Mouse (Mus musculus): Measurements from ENCODE around the gene Pex6. TPM values are rescaled to one million over a fixed set of nuclear protein-coding genes. Genes with fewer than 3 reads are reported as not detected.

The Pex6 gene
- polyA plus RNA-seq, 1 experiment from 2014 or later, result 21.0 TPM

DNA sequence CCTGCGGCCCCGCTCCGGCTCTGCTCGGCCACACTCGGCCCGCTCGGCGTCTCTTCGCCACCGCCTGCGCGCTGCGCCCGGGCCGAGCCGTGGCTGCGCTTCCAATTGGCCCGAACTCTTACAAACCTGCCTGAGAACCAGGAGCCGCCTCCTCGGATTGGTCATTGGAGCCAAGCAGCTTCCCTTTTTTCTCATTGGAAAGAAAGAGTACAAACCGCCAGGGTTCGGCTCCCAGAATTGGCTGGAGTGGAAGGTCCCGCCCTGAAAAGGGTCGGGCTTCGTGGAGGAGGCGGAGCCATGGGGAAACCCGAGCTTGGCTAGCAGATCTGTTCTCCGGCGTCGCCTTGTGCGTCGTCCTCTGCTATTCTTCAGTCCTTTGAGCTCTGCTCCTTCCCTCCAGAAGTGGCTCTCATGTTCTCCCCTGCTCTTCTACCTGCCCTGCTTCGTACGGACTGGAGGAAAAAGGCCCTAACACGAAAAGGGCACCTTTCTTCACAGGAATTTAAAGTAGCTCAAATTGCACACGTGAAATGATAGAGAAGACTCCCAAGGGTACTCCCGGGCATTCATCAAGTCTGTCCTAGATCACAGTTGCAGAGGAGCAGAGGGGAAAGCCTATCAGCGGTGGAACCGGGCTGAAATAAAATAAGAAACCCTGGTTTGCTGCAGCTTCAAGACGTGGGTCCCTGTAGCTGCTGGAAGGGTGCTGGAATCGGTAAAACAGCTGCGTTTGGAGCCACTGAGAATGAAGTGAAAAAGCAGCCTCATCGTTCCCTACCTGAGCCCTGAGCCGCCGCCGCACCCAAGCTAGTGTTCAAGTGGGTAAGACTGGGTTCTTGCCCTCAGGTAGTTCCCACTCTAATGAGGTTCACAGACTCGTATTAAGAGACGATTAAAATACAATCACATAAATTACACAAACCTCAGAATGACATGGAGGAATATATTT is 6.1 kb upstream of the Pex6 start, which contains the start of gene Ppp2r5d:
Gene Ppp2r5d (minus strand): TSS at position 225 of the 949 bp plus-strand sequence.
- Histone ChIP-seq H3K9ac (ENCODE audit: low read depth, low read length) (peak within 1 kb of the TSS; percentile 90), H3K4me2 (replicated peaks; ENCODE audit: low read depth, low read length) (peak within 1 kb of the TSS; percentile 71), H3K4me3 (ENCODE audit: low read length) (peak within 1 kb of the TSS; percentile 92), H3K27me3 (ENCODE audit: control insufficient read depth, insufficient read depth, low read length) (no peaks in the 10 kb centered on the region), H3K36me3 (ENCODE audit: control insufficient read depth, insufficient read depth, low read length) (no peaks in the 10 kb centered on the region), H3K4me1 (ENCODE audit: control insufficient read depth, insufficient read depth, low read length) (peaks cover 23% of the 10 kb centered on the region), H3K9me3 (ENCODE audit: control insufficient read depth, low read length) (no peaks in the 10 kb centered on the region), H3K27ac (ENCODE audit: low read depth, low read length) (peak within 1 kb of the TSS; percentile 94)
- peak; percentile 95 for ATAC-seq (ENCODE audit: low FRiP score, low TSS enrichment)
- WGBS, result under 1% methylated on average over 48 of the region's 48 CpGs

DNA sequence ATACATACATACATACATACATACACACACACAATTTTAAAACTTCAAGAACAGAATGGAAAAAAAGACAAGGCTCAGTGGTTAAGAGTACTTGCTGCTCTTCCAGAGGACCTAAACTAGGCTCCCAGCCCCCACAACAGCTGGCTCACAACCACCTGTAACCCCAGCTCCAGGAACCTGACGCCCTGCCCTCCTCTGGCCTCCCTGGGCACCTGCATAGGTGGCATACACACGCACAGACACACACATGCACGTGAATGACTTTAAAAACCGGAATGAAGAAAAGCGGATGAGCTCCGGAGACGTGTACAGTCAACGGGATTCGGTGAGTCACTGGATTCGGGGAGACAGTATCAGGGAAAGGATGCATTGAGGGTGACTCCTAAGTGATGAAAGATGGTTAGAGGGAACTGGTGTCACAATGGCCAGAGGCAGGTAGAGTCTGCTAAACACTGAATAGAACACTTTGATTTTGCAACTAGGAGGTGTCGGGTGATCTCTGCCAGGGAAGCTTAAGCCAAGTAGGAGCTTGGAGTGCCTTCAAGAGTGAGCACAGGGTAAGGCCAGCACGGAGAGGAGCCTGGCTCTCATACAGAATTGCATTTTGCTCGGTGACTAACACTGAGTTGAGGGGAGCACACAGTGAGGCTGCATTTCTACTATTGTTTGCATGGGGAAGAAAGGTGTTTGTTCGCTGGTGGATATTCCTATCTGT is 4.7 kb upstream of the Pex6 start:
- no peaks in the 10 kb centered on the region for H3K27me3 ChIP-seq (ENCODE audit: control insufficient read depth, insufficient read depth, low read length)
- WGBS, result 90% methylated on average over 14 of the region's 14 CpGs
- H3K9me3 ChIP-seq (ENCODE audit: control insufficient read depth, low read length), result no peaks in the 10 kb centered on the region
- H3K27ac ChIP-seq (ENCODE audit: low read depth, low read length), result no peak overlapping the region
- no peak overlapping the region for H3K4me3 ChIP-seq (ENCODE audit: low read length)
- peaks cover 23% of the 10 kb centered on the region for H3K4me1 ChIP-seq (ENCODE audit: control insufficient read depth, insufficient read depth, low read length)
- H3K36me3 ChIP-seq (ENCODE audit: control insufficient read depth, insufficient read depth, low read length), result no peaks in the 10 kb centered on the region
- no peak for ATAC-seq (ENCODE audit: low FRiP score, low TSS enrichment)
- H3K9ac ChIP-seq (ENCODE audit: low read depth, low read length), result no peak overlapping the region
- H3K4me2 ChIP-seq (replicated peaks; ENCODE audit: low read depth, low read length), result no peak overlapping the region

GRCm38 (mm10) chr17:46711612-46712271 is 479 bp downstream of the Pex6 start:
- peak; percentile 36 for ATAC-seq (ENCODE audit: low FRiP score, low TSS enrichment)
- peaks cover 10% of the 10 kb centered on the region for H3K4me1 ChIP-seq (ENCODE audit: control insufficient read depth, insufficient read depth, low read length)
- no peaks in the 10 kb centered on the region for H3K27me3 ChIP-seq (ENCODE audit: control insufficient read depth, insufficient read depth, low read length)
- peak overlapping the region; percentile 93 for H3K9ac ChIP-seq (ENCODE audit: low read depth, low read length)
- no peaks in the 10 kb centered on the region for H3K9me3 ChIP-seq (ENCODE audit: control insufficient read depth, low read length)
- peaks cover 20% of the 10 kb centered on the region for H3K36me3 ChIP-seq (ENCODE audit: control insufficient read depth, insufficient read depth, low read length)
- WGBS, result under 1% methylated on average over 72 of the region's 76 CpGs
- H3K27ac ChIP-seq (ENCODE audit: low read depth, low read length), result 0 out of 2 replicates have a peak overlapping the region, but pooled peaks have one; percentile 56
- H3K4me3 ChIP-seq (ENCODE audit: low read length), result peak overlapping the region; percentile 100
- H3K4me2 ChIP-seq (replicated peaks; ENCODE audit: low read depth, low read length), result peak overlapping the region; percentile 97

DNA sequence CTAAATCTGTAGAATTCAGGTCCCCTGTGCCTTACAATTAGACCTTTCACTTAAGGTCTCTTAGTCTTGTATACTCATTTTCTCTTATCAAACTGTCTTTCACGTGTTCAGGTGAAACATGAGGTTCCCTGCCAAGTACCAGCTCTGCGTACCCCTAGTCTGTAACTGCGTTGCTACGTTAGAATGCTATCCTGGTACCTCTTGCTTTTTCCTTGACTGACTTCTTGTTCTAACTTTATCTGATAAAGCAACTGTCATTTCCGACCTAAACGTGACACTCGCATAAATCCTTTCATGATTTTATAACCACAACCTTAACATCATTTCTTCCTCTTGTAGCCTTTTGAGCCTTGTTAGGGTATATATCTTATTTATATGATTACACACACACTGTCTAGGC is 1.2 kb downstream of the Pex6 start:
- Histone ChIP-seq H3K27ac (ENCODE audit: low read depth, low read length) (no peak overlapping the region), H3K4me1 (ENCODE audit: control insufficient read depth, insufficient read depth, low read length) (peaks cover 10% of the 10 kb centered on the region), H3K4me3 (ENCODE audit: low read length) (peak overlapping the region; percentile 100), H3K4me2 (replicated peaks; ENCODE audit: low read depth, low read length) (peak overlapping the region; percentile 97), H3K36me3 (ENCODE audit: control insufficient read depth, insufficient read depth, low read length) (peaks cover 25% of the 10 kb centered on the region), H3K9me3 (ENCODE audit: control insufficient read depth, low read length) (no peaks in the 10 kb centered on the region), H3K9ac (ENCODE audit: low read depth, low read length) (peak overlapping the region; percentile 93), H3K27me3 (ENCODE audit: control insufficient read depth, insufficient read depth, low read length) (no peaks in the 10 kb centered on the region)
- WGBS, result 66% methylated on average over 7 of the region's 7 CpGs
- ATAC-seq (ENCODE audit: low FRiP score, low TSS enrichment), result no peak

DNA sequence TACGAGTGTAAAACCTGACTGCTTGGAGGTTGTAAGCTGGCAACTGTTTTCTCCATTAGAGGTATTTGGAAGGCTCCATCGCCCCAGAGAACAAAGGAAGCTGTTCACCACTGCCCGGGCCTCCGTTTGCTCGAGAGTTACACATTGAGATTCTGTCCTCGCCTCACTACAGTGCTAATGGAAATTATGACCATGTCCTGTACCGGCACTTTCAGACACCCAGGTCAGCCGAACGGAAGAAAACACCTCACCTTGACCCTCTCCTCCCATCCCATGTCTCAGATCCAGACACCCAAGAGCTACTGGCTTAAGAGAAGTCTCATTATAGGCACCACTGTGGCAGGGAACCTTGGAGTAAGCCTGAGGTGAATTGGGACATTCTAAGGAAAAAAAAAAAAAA is 2.6 kb downstream of the Pex6 start:
- no peaks in the 10 kb centered on the region for H3K9me3 ChIP-seq (ENCODE audit: control insufficient read depth, low read length)
- H3K36me3 ChIP-seq (ENCODE audit: control insufficient read depth, insufficient read depth, low read length), result peaks cover 25% of the 10 kb centered on the region
- H3K27ac ChIP-seq (ENCODE audit: low read depth, low read length), result no peak overlapping the region
- no peak overlapping the region for H3K9ac ChIP-seq (ENCODE audit: low read depth, low read length)
- no peak overlapping the region for H3K4me2 ChIP-seq (replicated peaks; ENCODE audit: low read depth, low read length)
- H3K4me1 ChIP-seq (ENCODE audit: control insufficient read depth, insufficient read depth, low read length), result peaks cover 10% of the 10 kb centered on the region
- H3K27me3 ChIP-seq (ENCODE audit: control insufficient read depth, insufficient read depth, low read length), result no peaks in the 10 kb centered on the region
- WGBS, result 85% methylated on average over 9 of the region's 9 CpGs
- no peak overlapping the region for H3K4me3 ChIP-seq (ENCODE audit: low read length)
- no peak for ATAC-seq (ENCODE audit: low FRiP score, low TSS enrichment)

GRCm38 (mm10) chr17:46714756-46715481 is 3.7 kb downstream of the Pex6 start:
- no peak overlapping the region for H3K4me2 ChIP-seq (replicated peaks; ENCODE audit: low read depth, low read length)
- no peak overlapping the region for H3K27ac ChIP-seq (ENCODE audit: low read depth, low read length)
- peaks cover 10% of the 10 kb centered on the region for H3K4me1 ChIP-seq (ENCODE audit: control insufficient read depth, insufficient read depth, low read length)
- no peak overlapping the region for H3K9ac ChIP-seq (ENCODE audit: low read depth, low read length)
- no peak overlapping the region for H3K4me3 ChIP-seq (ENCODE audit: low read length)
- no peaks in the 10 kb centered on the region for H3K27me3 ChIP-seq (ENCODE audit: control insufficient read depth, insufficient read depth, low read length)
- ATAC-seq (ENCODE audit: low FRiP score, low TSS enrichment), result no peak
- peaks cover 25% of the 10 kb centered on the region for H3K36me3 ChIP-seq (ENCODE audit: control insufficient read depth, insufficient read depth, low read length)
- H3K9me3 ChIP-seq (ENCODE audit: control insufficient read depth, low read length), result no peaks in the 10 kb centered on the region
- 94% methylated on average over 11 of the region's 11 CpGs for WGBS

DNA sequence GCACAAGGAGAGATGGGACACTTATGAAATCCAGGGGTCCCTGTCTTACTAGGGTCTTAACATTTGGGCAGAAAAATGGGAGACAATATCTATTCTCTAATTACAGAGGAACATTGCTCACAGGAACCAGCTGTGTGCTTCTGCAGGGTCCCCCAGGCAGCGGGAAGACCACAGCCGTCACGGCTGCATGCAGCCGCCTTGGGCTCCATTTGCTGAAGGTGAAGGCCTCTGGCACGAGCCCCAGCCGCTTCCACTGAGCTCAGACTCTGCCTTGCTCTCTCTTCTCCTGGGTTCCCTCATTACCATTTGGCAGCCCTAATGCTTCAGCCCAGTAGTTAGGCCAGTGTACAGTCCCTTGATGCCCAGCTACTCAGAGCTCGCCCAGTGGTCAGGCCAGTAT is 9.8 kb downstream of the Pex6 start:
- no peak overlapping the region for H3K4me2 ChIP-seq (replicated peaks; ENCODE audit: low read depth, low read length)
- WGBS, result 89% methylated on average over 7 of the region's 7 CpGs

GRCm38 (mm10) chr17:46724477-46725084 is 13.3 kb downstream of the Pex6 start:
- peaks cover 9% of the 10 kb centered on the region for H3K27me3 ChIP-seq (ENCODE audit: control insufficient read depth, insufficient read depth, low read length)
- no peak overlapping the region for H3K9ac ChIP-seq (ENCODE audit: low read depth, low read length)
- peaks cover 34% of the 10 kb centered on the region; the same call in 1 of the 2 replicates for H3K36me3 ChIP-seq (ENCODE audit: control insufficient read depth, insufficient read depth, low read length)
- WGBS, result 81% methylated on average over 14 of the region's 20 CpGs
- H3K4me1 ChIP-seq (ENCODE audit: control insufficient read depth, insufficient read depth, low read length), result no peaks in the 10 kb centered on the region
- ATAC-seq (ENCODE audit: low FRiP score, low TSS enrichment), result no peak
- no peak overlapping the region for H3K4me2 ChIP-seq (replicated peaks; ENCODE audit: low read depth, low read length)
- no peak overlapping the region for H3K4me3 ChIP-seq (ENCODE audit: low read length)
- no peaks in the 10 kb centered on the region for H3K9me3 ChIP-seq (ENCODE audit: control insufficient read depth, low read length)
- H3K27ac ChIP-seq (ENCODE audit: low read depth, low read length), result no peak overlapping the region

More for the DNA sequence above, 9.8 kb downstream of the Pex6 start:
- Histone ChIP-seq H3K4me1 (ENCODE audit: control insufficient read depth, insufficient read depth, low read length) (no peaks in the 10 kb centered on the region), H3K4me3 (ENCODE audit: low read length) (no peak overlapping the region), H3K9me3 (ENCODE audit: control insufficient read depth, low read length) (no peaks in the 10 kb centered on the region), H3K27me3 (ENCODE audit: control insufficient read depth, insufficient read depth, low read length) (no peaks in the 10 kb centered on the region), H3K27ac (ENCODE audit: low read depth, low read length) (no peak overlapping the region), H3K9ac (ENCODE audit: low read depth, low read length) (no peak overlapping the region), H3K36me3 (ENCODE audit: control insufficient read depth, insufficient read depth, low read length) (peaks cover 38% of the 10 kb centered on the region)
- no peak for ATAC-seq (ENCODE audit: low FRiP score, low TSS enrichment)
